Mouse (Mus musculus) stomach, postnatal 0 days (tissue): ENCODE measurements around the gene Nlk. TPM values are rescaled to one million over a fixed set of nuclear protein-coding genes. Genes with fewer than 3 reads are reported as not detected.
A peak's percentile ranks its signal among the peaks of the same experiment; 100 is the strongest.

Experiments used
- ATAC-seq: fragments of 200-750 bp; cut with Nextera tagmentation; 2 replicates; pipeline ENCODE4 v1.8.0; 2017; ENCODE audit not compliant: low FRiP score, low TSS enrichment
- DNase-seq: peaks from one replicate; pipeline ENCODE4 v3.0.0-alpha.2; 2016; ENCODE audit warnings: low spot score
- H3K27ac ChIP-seq: fragments of 300-500 bp; sonication (generic); replicated peaks from 2 replicates; pipeline ENCODE4 v1.5.1; 2014; ENCODE audit warnings: mild to moderate bottlenecking, control low read depth
- H3K27me3 ChIP-seq: fragments of 300-500 bp; sonication (generic); 2 replicates; pipeline ENCODE4 v1.6.1; 2014; ENCODE audit warnings: low read length; ENCODE audit not compliant: control insufficient read depth, insufficient read depth
- H3K36me3 ChIP-seq: fragments of 300-500 bp; sonication (generic); 2 replicates; pipeline ENCODE4 v1.6.1; 2014; ENCODE audit warnings: low read length, mixed read lengths; ENCODE audit not compliant: control insufficient read depth, insufficient read depth
- H3K4me1 ChIP-seq: fragments of 300-500 bp; sonication (generic); replicated peaks from 2 replicates; pipeline ENCODE4 v1.6.1; 2014; ENCODE audit warnings: antibody characterized with exemption; ENCODE audit not compliant: control insufficient read depth, insufficient read depth
- H3K4me2 ChIP-seq: fragments of 300-500 bp; sonication (generic); replicated peaks from 2 replicates; pipeline ENCODE4 v1.6.1; 2014; ENCODE audit warnings: low read depth, mild to moderate bottlenecking, control low read depth, moderate library complexity
- H3K4me3 ChIP-seq: fragments of 300-500 bp; sonication (generic); 2 replicates; pipeline ENCODE4 v1.5.1; 2014; ENCODE audit warnings: low read depth, low read length, control low read depth
- H3K9ac ChIP-seq: fragments of 300-500 bp; sonication (generic); 2 replicates; pipeline ENCODE4 v1.6.1; 2014; ENCODE audit warnings: mild to moderate bottlenecking, low read length, control low read depth, mixed read lengths
- H3K9me3 ChIP-seq: fragments of 300-500 bp; sonication (generic); 2 replicates; pipeline ENCODE4 v1.6.1; 2016; ENCODE audit warnings: low read length; ENCODE audit not compliant: control insufficient read depth
- CTCF ChIP-seq: IDR thresholded peaks from 2 replicates; pipeline ENCODE4 v1.5.1; 2016; ENCODE audit warnings: antibody characterized with exemption, low read depth, mild to moderate bottlenecking, moderate library complexity
- EP300 ChIP-seq: optimal IDR thresholded peaks from 2 replicates; pipeline ENCODE3; 2016; ENCODE audit warnings: antibody characterized with exemption
- WGBS: fragments of 180-500 bp; shearing (Covaris S2); extraction: QIAGEN DNeasy Blood & Tissue Kit; methylation state at CpG from one replicate; pipeline ENCODE4 v1.1.7; 2014; 5-methylcytosine and 5-hydroxymethylcytosine counted together
- polyA plus RNA-seq: library from polyadenylated mRNA; unstranded; fragments of >200 nt; fragmentation: Nextera tagmentation; extraction: Ambion mirVana; gene quantifications from 2 replicates; pipeline ENCODE4 v1.2.1, GENCODE M21; 2015

Gene Nlk
- polyA plus RNA-seq, 1 experiment from 2014 or later: 9.9 TPM

GRCm38 (mm10) chr11:78736877-78737408, 39.8 kb upstream of the Nlk start:
- no peak for DNase-seq
- no peaks in the 10 kb centered on the region for H3K27me3 ChIP-seq
- H3K4me3 ChIP-seq: no peak overlapping the region
- no peak overlapping the region for H3K9ac ChIP-seq
- no peak overlapping the region for H3K27ac ChIP-seq
- WGBS: 67% methylated on average over 3 of the region's 3 CpGs
- H3K4me2 ChIP-seq: no peak overlapping the region
- H3K4me1 ChIP-seq: no peaks in the 10 kb centered on the region
- TF ChIP-seq CTCF (no peak), EP300 (no peak)
- H3K36me3 ChIP-seq: no peaks in the 10 kb centered on the region
- H3K9me3 ChIP-seq: no peaks in the 10 kb centered on the region
- no peak for ATAC-seq

GRCm38 (mm10) chr11:78735168-78735567, 38.0 kb upstream of the Nlk start:
- Histone ChIP-seq H3K36me3 (no peaks in the 10 kb centered on the region), H3K4me3 (no peak overlapping the region), H3K27me3 (no peaks in the 10 kb centered on the region), H3K27ac (no peak overlapping the region), H3K4me2 (no peak overlapping the region), H3K9me3 (no peaks in the 10 kb centered on the region), H3K4me1 (no peaks in the 10 kb centered on the region), H3K9ac (no peak overlapping the region)
- no peak for TF ChIP-seq EP300
- no peak for TF ChIP-seq CTCF
- 83% methylated on average over 1 of the region's 1 CpGs for WGBS
- DNase-seq: no peak
- ATAC-seq: no peak

GRCm38 (mm10) chr11:78732619-78733018, 35.4 kb upstream of the Nlk start:
- no peaks in the 10 kb centered on the region for H3K36me3 ChIP-seq
- ATAC-seq (no peak), DNase-seq (no peak)
- H3K27me3 ChIP-seq: no peaks in the 10 kb centered on the region
- no peak overlapping the region for H3K4me2 ChIP-seq
- WGBS: 74% methylated on average over 6 of the region's 6 CpGs
- TF ChIP-seq CTCF: no peak
- TF ChIP-seq EP300: no peak
- H3K4me1 ChIP-seq: no peaks in the 10 kb centered on the region
- no peak overlapping the region for H3K4me3 ChIP-seq
- no peak overlapping the region for H3K9ac ChIP-seq
- H3K27ac ChIP-seq: no peak overlapping the region
- H3K9me3 ChIP-seq: no peaks in the 10 kb centered on the region

- Histone ChIP-seq H3K4me3 (no peak overlapping the region), H3K27me3 (no peaks in the 10 kb centered on the region), H3K9me3 (no peaks in the 10 kb centered on the region), H3K27ac (no peak overlapping the region), H3K4me1 (no peaks in the 10 kb centered on the region), H3K9ac (no peak overlapping the region), H3K4me2 (no peak overlapping the region), H3K36me3 (no peaks in the 10 kb centered on the region)
- ATAC-seq (no peak), DNase-seq (peak; percentile 34)
- WGBS: 16% methylated on average over 2 of the region's 2 CpGs
- TF ChIP-seq CTCF: no peak
- TF ChIP-seq EP300: no peak
Measured at GRCm38 (mm10) chr11:78730902-78731301, 33.7 kb upstream of the Nlk start.

GRCm38 (mm10) chr11:78728041-78728440, 30.9 kb upstream of the Nlk start:
- no peak overlapping the region for H3K27ac ChIP-seq
- H3K4me1 ChIP-seq: no peaks in the 10 kb centered on the region
- H3K27me3 ChIP-seq: no peaks in the 10 kb centered on the region
- no peak for TF ChIP-seq EP300
- no peak for TF ChIP-seq CTCF
- no peaks in the 10 kb centered on the region for H3K9me3 ChIP-seq
- no peak overlapping the region for H3K4me2 ChIP-seq
- no peaks in the 10 kb centered on the region for H3K36me3 ChIP-seq
- DNase-seq: no peak
- ATAC-seq: no peak
- 58% methylated on average over 4 of the region's 4 CpGs for WGBS
- H3K4me3 ChIP-seq: no peak overlapping the region
- no peak overlapping the region for H3K9ac ChIP-seq

GRCm38 (mm10) chr11:78726366-78726765, 29.2 kb upstream of the Nlk start:
- no peak for TF ChIP-seq EP300
- TF ChIP-seq CTCF: no peak
- H3K9ac ChIP-seq: no peak overlapping the region
- H3K27ac ChIP-seq: no peak overlapping the region
- no peaks in the 10 kb centered on the region for H3K4me1 ChIP-seq
- WGBS: 73% methylated on average over 3 of the region's 3 CpGs
- H3K4me2 ChIP-seq: no peak overlapping the region
- ATAC-seq (no peak), DNase-seq (no peak)
- no peaks in the 10 kb centered on the region for H3K27me3 ChIP-seq
- H3K36me3 ChIP-seq: no peaks in the 10 kb centered on the region
- H3K9me3 ChIP-seq: no peaks in the 10 kb centered on the region
- H3K4me3 ChIP-seq: no peak overlapping the region
